Mouse (Mus musculus) CH12.LX (cell line): ENCODE measurements at regions not wholly inside any gene's neighbourhood (a gene's known extent, or its start where the extent isn't known, plus 50 kb on each side); places are given as distances from the start of the nearest gene placed in this dataset.

Experiments used
- BHLHE40 ChIP-seq: IDR thresholded peaks from 2 replicates; pipeline ENCODE4 v1.6.1; 2011; ENCODE audit warnings: mild to moderate bottlenecking, low read depth, low read length, improper control_type of control experiment
- CTCF ChIP-seq, 2 experiments: IDR thresholded peaks in 1 of 2; conservative IDR thresholded peaks in 1 of 2; 2 replicates each; pipeline ENCODE4 v1.5.1; 2011 to 2012; ENCODE audit warnings: low read depth in 2 of 2, low read length in 2 of 2, improper control_type of control experiment in 1 of 2, inconsistent platforms in 1 of 2, mild to moderate bottlenecking in 1 of 2, moderate library complexity in 1 of 2
- EP300 ChIP-seq: IDR thresholded peaks from 2 replicates; pipeline ENCODE4 v1.6.1; 2011; ENCODE audit warnings: low read length, improper control_type of control experiment
- ETS1 ChIP-seq: conservative IDR thresholded peaks from 2 replicates; pipeline ENCODE4 v1.6.1; 2012; ENCODE audit warnings: low read depth, mild to moderate bottlenecking, inconsistent platforms, low read length, improper control_type of control experiment, moderate library complexity
- JUN ChIP-seq: IDR thresholded peaks from 2 replicates; pipeline ENCODE4 v1.6.1; 2011; ENCODE audit warnings: low read depth, mild to moderate bottlenecking, low read length, improper control_type of control experiment, moderate library complexity; ENCODE audit not compliant: insufficient read depth
- JUND ChIP-seq: conservative IDR thresholded peaks from 2 replicates; pipeline ENCODE4 v1.6.1; 2011; ENCODE audit warnings: low read depth, low read length, improper control_type of control experiment
- MAFK ChIP-seq: IDR thresholded peaks from 2 replicates; pipeline ENCODE4 v1.6.1; 2011; ENCODE audit warnings: low read length, improper control_type of control experiment; ENCODE audit not compliant: insufficient replicate concordance
- MXI1 ChIP-seq: IDR thresholded peaks from 2 replicates; pipeline ENCODE4 v1.6.1; 2011; ENCODE audit warnings: mild to moderate bottlenecking, low read depth, low read length, improper control_type of control experiment
- NELFE ChIP-seq: IDR thresholded peaks from 2 replicates; pipeline ENCODE4 v1.6.1; 2011; ENCODE audit warnings: low read depth, low read length, improper control_type of control experiment
- POLR2A ChIP-seq: IDR thresholded peaks from 2 replicates; pipeline ENCODE4 v1.6.1; 2011; ENCODE audit warnings: low read depth, mild to moderate bottlenecking, improper control_type of control experiment, low read length
- SIN3A ChIP-seq: IDR thresholded peaks from 2 replicates; pipeline ENCODE4 v1.6.1; 2012; ENCODE audit warnings: low read length, improper control_type of control experiment, inconsistent platforms
- ZC3H11A ChIP-seq: IDR thresholded peaks from 2 replicates; pipeline ENCODE4 v1.6.1; 2012; ENCODE audit warnings: low read depth, mild to moderate bottlenecking, inconsistent platforms, low read length, improper control_type of control experiment
- ZMIZ1 ChIP-seq: IDR thresholded peaks from 2 replicates; pipeline ENCODE4 v1.6.1; 2012; ENCODE audit warnings: low read depth, mild to moderate bottlenecking, inconsistent platforms, low read length, improper control_type of control experiment

- TF ChIP-seq BHLHE40 (no peak), ZC3H11A (no peak), MAFK (no peak), JUND (no peak), POLR2A (no peak), CTCF (conservative IDR thresholded peaks at IDR 0.05 in 1 of 2, IDR thresholded peaks at IDR 0.05 in 1 of 2; ENCODE audit: low read depth in 2 of 2, low read length in 2 of 2) (no peak), SIN3A (no peak), NELFE (no peak), EP300 (no peak), ETS1 (no peak), ZMIZ1 (no peak), MXI1 (no peak), JUN (no peak)
Observed at GRCm38 (mm10) chr14:46082646-46083045, 296.6 kb upstream of the Gm15217 start.
